Mouse (Mus musculus) left cerebral cortex, postnatal 10 days (tissue): Measurements from ENCODE around the gene Gm13102. TPM values are rescaled to one million over a fixed set of nuclear protein-coding genes. Genes with fewer than 3 reads are reported as not detected.
"Not testable (repeated sequence)": the region's sequence is repeated elsewhere in the genome, so short reads cannot be mapped to it uniquely, and the experiment has no call there.

ENCODE experiments used
- DNase-seq, 2 experiments: peaks; one replicate each; pipeline ENCODE4 v3.0.0; 2021 to 2022; ENCODE audit warnings: low spot score in 2 of 2, mixed read lengths in 1 of 2; ENCODE audit errors: extremely low spot score in 1 of 2
- intact Hi-C: fragments of 180-260 bp; cut with DNase I; formaldehyde crosslinking; loops from one replicate; pipeline ENCODE4 v1.15.1; 2025
- total RNA-seq, 2 experiments: library from RNA; stranded (reverse); gene quantifications; 2 replicates each; pipeline ENCODE4 v1.2.3; 2021

Gm13102 gene
- not detected for total RNA-seq

GRCm38 (mm10) chr4:144106174-144106573 lies at the start of gene Gm13102:
Gene Gm13102, plus strand, starts transcription at chr4:144106474.
- DNase-seq, intact Hi-C loops: not testable (repeated sequence)

DNA sequence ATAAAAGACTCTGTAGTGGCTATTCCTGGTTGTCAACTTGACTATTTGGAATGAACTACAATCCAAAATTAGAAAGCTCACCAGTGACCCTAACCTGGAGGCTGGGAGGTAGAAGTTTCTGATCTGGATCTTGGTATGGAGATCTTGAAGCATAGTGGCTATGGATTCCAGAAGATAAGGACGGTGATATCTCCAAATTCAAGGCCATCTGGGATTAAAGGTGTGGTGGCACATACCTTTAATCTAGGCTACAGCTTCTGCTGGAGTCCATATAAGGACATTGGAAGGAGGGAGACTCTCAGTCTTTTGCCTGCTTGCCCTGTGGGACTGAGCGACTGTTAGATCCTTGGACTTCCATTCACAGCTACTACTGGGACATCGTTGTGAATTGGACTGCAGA lies 47.4 kb upstream of the Gm13102 start, which contains the start of gene Pramel4:
Gene Pramel4 (plus strand): TSS at position 301 of the 400 bp plus-strand sequence.
- intact Hi-C loops, DNase-seq: not testable (repeated sequence)

Other genes starting within 250 kb of the Gm13102 start
- not detected for gene Pramef6, start 206.1 kb upstream of the Gm13102 start, total RNA-seq
- gene Pramef25, start 155.5 kb upstream of the Gm13102 start, total RNA-seq: not detected
- gene Gm13101, start 139.5 kb upstream of the Gm13102 start, total RNA-seq: not detected
- not detected for gene Pramef17, start 112.1 kb upstream of the Gm13102 start, total RNA-seq
- not detected for gene Pramel4, start 47.3 kb upstream of the Gm13102 start, total RNA-seq
- gene Oog3, start 56.2 kb downstream of the Gm13102 start, total RNA-seq: not detected
- gene Oog2, start 84.2 kb downstream of the Gm13102 start, total RNA-seq: not detected
- gene C87977, start 106.8 kb downstream of the Gm13102 start, total RNA-seq: not detected
- gene Pramel5, start 174.0 kb downstream of the Gm13102 start, total RNA-seq: not detected
- gene Gm13128, start 223.8 kb downstream of the Gm13102 start, total RNA-seq: not detected